Mouse (Mus musculus): Measurements from ENCODE around the gene Acss3. TPM values are rescaled to one million over a fixed set of nuclear protein-coding genes. Genes with fewer than 3 reads are reported as not detected.

Acss3 gene
- 0.29 and 0.79 TPM in 2 replicates for polyA plus RNA-seq (2021; fragmentation: Nextera tagmentation)
- long read RNA-seq, experiment 1, full-length matches to known transcripts, result 3 of 7 reads
- long read RNA-seq, experiment 1, partial matches to known transcripts, result 1 of 7 reads
- long read RNA-seq, experiment 1, other reads (novel, unspliced or antisense), result 3 of 7 reads
- long read RNA-seq, experiment 2, partial matches to known transcripts, result 0 of 9 reads
- long read RNA-seq, experiment 2, other reads (novel, unspliced or antisense), result 9 of 9 reads

DNA sequence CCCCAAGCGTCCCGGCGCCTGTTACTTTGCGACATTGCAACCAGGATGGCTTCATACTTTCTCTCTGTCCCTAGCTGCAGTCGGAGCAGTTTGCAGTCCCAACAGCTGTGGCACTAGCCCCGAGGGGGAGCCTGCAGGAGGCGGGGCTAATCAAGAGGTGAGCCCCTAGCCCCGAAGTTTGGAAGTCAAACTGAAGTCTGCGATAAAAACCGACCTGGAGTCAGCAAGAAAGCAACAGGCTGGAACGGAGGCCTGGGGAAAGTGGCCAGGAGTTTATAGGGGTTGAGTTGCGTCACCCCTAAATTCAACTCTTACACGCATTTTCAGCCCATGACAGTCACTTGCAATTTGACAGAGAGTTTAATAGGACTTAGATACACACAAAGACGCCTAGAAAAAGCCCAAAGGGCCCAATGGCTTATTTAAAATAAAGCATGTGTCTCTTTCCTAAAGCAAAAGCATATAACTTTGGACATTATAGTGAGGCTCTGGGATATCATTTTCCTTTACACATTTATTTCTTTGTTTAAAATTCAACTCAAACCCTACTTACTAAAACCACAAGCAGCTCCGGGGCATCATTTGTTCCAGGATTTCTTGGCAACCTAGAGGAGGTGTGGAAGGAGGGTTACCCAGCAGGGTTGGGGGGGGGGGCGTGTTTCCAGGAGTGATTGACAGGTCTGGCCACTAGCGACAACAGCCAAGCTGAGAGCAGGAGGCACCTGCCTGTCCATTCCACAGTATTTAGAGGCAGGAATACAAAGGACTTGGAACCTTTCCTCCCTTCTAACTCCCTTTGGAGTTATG is at the start of gene Acss3:
Acss3 (minus strand) TSS at position 140 of the 807 bp plus-strand sequence.

Other genes with a start within 250 kb of the Acss3 start
- gene Lin7a, start 148.0 kb upstream of the Acss3 start, polyA plus RNA-seq (2021; fragmentation: Nextera tagmentation), result 36.0 and 40.9 TPM in 2 replicates

Data from left cerebral cortex, adult 6 months (tissue).